Mouse (Mus musculus) urinary bladder, postnatal 0 days (tissue): ENCODE data around the gene Pfkfb4. TPM values are rescaled to one million over a fixed set of nuclear protein-coding genes. Genes with fewer than 3 reads are reported as not detected.

Experiments used
- microRNA counts: library from miRNA; unstranded; fragments of <30 nt; microRNA quantifications from one replicate; lab custom pipeline; 2016
- microRNA-seq: library from miRNA; unstranded; fragments of <30 nt; microRNA quantifications from one replicate; pipeline ENCODE4, GENCODE M21; 2016
- polyA plus RNA-seq: library from polyadenylated mRNA; unstranded; fragments of >200 nt; fragmentation: Nextera tagmentation; extraction: Ambion mirVana; gene quantifications from 2 replicates; pipeline ENCODE4 v1.2.1, GENCODE M21; 2015

The Pfkfb4 gene
- 6.9 and 8.0 TPM in 2 replicates for polyA plus RNA-seq

DNA sequence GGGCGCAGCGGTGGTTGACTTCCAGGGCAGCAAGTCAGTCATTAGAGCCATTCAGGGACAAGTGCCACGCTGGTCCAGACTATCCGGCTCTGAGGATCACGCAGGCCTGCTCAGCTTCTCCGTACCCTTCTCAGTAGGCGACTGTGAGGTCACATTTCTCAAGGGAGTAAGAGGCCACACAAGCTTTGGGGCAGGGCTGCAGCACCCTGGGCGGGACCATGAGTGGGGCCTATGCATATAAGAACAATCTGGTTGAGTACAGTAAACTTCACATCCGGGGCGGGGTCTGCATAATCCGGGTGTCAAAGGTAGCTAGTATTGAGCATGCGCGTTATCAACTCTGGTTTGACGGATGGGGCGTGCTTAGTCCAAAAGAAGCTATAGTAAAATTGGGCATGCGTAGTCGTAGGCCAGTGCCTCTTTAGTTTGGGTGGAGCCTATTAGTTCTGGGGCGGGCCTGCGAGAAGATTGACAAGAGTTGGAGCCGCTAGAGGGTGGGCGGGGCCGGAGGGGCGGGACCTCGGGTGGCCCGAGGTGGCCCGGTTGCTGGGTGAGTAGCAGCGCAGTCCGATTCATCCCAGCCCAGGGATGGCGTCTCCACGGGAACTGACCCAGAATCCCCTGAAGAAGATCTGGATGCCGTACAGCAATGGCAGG is at the start of gene Pfkfb4:
Pfkfb4 (plus strand) TSS at position 351 of the 657 bp plus-strand sequence.

DNA sequence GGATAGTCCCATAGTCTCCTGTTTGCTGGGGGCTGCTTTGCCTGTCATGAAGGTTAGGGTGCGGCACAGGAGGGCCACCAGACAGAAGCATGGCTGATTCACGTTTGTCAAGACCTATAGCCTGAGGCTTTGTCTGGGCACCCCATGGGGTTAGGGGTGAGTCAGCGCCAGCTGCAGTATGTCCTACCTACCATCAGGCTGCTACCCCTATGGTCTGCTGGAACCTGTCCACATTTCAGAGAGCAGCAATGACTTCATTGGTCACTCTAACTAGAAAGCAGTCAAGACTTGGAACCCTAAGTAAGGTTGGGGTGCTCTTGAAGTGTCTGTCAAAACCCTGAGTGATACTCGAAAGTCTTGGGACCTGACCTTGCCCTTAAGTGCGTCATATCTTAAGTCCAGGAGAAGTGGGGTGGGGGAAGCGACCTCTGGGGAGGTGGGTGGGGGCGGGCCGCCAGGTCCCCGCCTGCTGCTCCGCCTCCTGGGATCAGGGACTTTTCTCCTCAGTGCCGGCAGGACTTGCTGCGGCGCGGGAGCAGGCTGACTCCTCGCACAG is 38.4 kb upstream of the Pfkfb4 start, which contains the start of gene Col7a1:
Col7a1 (plus strand) TSS at position 506 of the 556 bp plus-strand sequence.

DNA sequence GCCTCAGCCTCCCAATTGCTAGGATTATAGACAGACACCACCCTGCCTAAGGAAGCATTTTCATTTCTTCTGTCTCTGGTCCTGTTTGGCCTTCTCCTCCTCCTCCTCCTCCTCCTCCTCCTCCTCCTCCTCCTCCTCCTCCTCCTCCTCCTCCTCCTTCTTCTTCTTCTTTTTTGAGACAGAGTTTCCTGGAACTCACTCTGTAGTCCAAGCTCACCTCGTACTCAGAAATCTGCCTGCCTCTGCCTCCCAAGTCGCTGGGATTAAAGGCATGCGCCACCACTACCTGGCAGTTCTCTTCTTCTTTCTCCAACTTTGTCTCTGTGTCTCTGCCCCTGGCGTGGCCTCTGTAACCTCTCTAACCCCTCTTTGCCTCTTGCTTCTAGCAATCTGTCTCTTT is 5.9 kb upstream of the Pfkfb4 start, which contains the start of gene Ucn2:
Ucn2 (plus strand) TSS at position 301 of the 400 bp plus-strand sequence.

DNA sequence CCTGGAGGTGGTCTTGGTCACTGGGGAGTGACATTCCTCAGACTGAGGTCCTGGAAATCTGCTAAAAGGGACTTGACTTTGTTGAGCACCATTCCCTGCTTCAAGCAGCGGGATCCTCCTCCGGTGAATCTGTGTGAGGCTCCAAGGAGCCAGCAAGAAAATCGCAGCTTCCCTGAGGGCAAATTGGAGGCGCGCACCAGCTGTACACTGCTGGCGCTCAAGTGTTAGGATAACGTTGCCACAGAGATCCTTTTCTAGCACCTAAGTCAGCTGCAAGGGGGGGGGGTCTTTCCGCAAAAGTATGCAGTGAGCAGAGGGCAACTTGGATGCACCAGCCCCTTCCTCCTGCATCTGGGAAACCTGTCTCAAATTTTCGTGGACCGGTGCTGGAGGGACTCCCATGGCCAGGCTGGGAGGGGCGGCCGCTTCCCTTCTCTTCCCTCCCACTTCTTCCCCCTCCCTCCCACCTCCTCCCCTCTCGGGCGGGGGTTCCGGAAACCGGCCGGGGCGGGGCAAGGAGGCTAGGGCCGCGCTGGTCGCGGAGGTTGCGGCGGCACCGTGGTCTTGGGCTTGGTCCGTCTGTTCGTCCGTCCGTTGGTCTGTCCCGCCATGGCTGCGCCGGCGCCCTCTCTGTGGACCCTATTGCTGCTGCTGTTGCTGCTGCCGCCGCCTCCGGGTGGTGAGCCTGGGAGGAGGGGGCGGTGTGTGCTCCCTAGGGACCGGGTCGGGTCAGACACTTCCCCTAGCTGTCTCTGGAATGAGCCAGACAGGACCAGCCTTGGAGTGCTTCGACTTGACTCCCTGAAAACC is 46.7 kb downstream of the Pfkfb4 start, which contains the start of gene Shisa5:
Shisa5 (plus strand) TSS at position 480 of the 810 bp plus-strand sequence.

DNA sequence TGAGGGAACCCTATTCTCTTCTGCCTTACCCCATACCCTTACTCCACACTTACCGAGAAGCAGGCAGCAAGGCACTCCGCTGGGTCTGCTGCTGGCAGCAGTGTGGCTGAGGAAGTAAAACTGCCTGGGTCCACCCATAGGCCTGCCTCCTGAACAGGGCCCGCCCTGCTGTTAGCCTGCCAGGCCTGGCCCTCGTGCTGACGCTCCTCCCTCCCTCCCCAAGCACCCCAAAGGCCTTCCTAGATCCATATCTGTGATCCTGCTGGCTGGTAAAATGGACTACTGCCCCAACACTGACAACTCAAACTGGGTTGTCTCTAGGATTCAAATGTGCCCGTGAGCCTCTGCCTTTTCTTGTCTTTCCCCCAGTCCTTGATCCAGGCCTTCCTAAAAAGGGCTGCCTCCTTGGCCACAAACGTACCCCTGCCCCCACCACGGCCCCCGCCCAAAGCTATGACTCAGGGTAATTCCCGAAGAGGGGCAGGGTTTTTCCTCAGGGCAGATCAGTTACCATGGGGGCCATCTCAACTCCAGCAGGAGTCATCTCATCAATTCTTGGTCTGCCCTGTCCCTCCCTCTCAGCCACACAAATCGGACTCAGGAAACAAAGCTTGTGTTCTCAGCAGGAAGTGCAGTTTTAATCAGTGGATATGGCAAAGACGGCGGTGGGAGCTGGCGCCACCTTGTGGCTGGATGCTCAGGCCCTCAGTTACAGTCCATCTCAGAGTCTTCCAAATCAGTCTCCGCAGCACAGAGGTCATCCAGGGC is 67.7 kb downstream of the Pfkfb4 start, which contains the start of gene Trex1:
Trex1 (minus strand) TSS at position 599 of the 768 bp plus-strand sequence.

DNA sequence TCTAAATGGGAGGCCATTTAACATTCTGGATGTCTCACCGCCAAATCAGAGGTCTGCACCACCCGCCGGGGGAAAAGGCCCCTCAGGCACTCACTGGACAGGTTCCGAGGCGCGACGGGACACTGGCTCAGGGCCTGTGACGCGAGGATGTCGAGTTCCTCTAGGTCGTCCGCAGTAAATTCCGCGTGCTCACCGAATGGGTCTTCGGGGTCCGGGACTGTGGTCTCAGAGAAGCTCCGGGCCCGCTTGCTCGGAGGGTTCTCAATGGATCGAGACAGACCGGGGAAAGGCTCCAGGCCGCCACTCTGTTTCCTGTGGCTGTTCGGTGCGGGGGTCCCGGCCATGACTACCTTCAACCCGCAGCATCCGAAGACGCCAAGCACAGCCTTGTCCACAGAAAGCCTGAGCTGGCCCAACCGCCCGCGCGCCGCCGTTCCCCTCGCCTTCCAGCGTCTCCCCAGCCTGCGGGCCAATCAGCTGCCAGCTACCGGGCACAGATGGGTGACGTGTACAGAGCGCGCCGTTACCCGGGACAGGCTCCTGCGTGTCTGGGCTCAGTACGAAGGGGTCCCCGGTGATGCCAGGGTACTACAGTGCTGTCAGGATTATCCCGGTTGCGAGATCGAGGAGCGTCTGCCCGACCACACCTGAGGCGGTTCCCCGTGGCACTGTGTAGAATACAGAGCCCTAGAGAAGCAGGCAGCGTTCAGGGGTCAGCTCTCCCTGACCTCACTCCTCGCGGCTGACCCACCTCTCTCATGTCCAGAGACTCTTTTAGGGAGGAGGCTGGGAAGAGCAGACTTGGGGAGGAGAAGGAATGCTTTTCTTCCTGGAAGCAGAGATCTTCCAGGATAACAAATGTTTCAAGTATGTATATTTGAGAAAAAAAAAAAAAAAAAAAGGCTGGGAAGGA is 82.3 kb downstream of the Pfkfb4 start, which contains the start of gene Atrip:
Atrip (minus strand) TSS at position 464 of the 913 bp plus-strand sequence.

MicroRNAs encoded within 50 kb of the gene (microRNA counts, 519-probe panel; counts per million panel counts)
- microRNA mmu-miR-711 (lab: Ali Mortazavi, UCI) = not detected

Small RNA genes lying within 50 kb of the gene (microRNA-seq; reads per million reads assigned to microRNA genes)
- gene Mir711 = not detected

Other genes with a start within 250 kb of the Pfkfb4 start
- gene Ip6k2, start 208.0 kb upstream of the Pfkfb4 start, polyA plus RNA-seq = 18.0 and 24.5 TPM in 2 replicates
- 6.2 and 10.4 TPM in 2 replicates for gene Nckipsd, start 183.4 kb upstream of the Pfkfb4 start, polyA plus RNA-seq
- 0.08 and 0.42 TPM in 2 replicates for gene Celsr3, start 165.5 kb upstream of the Pfkfb4 start, polyA plus RNA-seq
- 5.2 and 5.4 TPM in 2 replicates for gene Slc26a6, start 138.5 kb upstream of the Pfkfb4 start, polyA plus RNA-seq
- not detected in 2 replicates for gene Tmem89, start 77.2 kb upstream of the Pfkfb4 start, polyA plus RNA-seq
- gene Uqcrc1, start 55.1 kb upstream of the Pfkfb4 start, polyA plus RNA-seq = 369 and 386 TPM in 2 replicates
- gene Col7a1, start 38.2 kb upstream of the Pfkfb4 start, polyA plus RNA-seq = 2.6 and 3.5 TPM in 2 replicates
- gene Ucn2, start 5.8 kb upstream of the Pfkfb4 start, polyA plus RNA-seq = not detected in 2 replicates
- 134 and 166 TPM in 2 replicates for gene Shisa5, start 46.8 kb downstream of the Pfkfb4 start, polyA plus RNA-seq
- 18.5 and 25.6 TPM in 2 replicates for gene Trex1, start 68.0 kb downstream of the Pfkfb4 start, polyA plus RNA-seq
- gene Atrip, start 82.3 kb downstream of the Pfkfb4 start, polyA plus RNA-seq = 13.7 and 17.2 TPM in 2 replicates
- gene Ccdc51, start 90.7 kb downstream of the Pfkfb4 start, polyA plus RNA-seq = 7.1 and 9.1 TPM in 2 replicates
- 350 and 394 TPM in 2 replicates for gene Tma7, start 90.8 kb downstream of the Pfkfb4 start, polyA plus RNA-seq
- 3.3 and 3.7 TPM in 2 replicates for gene Plxnb1, start 103.6 kb downstream of the Pfkfb4 start, polyA plus RNA-seq
- 0.08 and 0.14 TPM in 2 replicates for gene Fbxw21, start 170.3 kb downstream of the Pfkfb4 start, polyA plus RNA-seq
- not detected in 2 replicates for gene Fbxw13, start 204.2 kb downstream of the Pfkfb4 start, polyA plus RNA-seq
- gene Fbxw20, start 243.0 kb downstream of the Pfkfb4 start, polyA plus RNA-seq = 0.48 TPM in 1 of 2 replicates, not detected in the other